Mouse (Mus musculus) ovary, postnatal 10 days (tissue): Measurements from ENCODE around the gene Akr1b8.
A peak's percentile ranks its signal among the peaks of the same experiment; 100 is the strongest.
"Not testable (repeated sequence)": the region's sequence is repeated elsewhere in the genome, so short reads cannot be mapped to it uniquely, and the experiment has no call there.

Experiments used
- DNase-seq: peaks from one replicate; pipeline ENCODE4 v3.0.0; 2022; ENCODE audit warnings: low spot score

Gene Akr1b8

DNA sequence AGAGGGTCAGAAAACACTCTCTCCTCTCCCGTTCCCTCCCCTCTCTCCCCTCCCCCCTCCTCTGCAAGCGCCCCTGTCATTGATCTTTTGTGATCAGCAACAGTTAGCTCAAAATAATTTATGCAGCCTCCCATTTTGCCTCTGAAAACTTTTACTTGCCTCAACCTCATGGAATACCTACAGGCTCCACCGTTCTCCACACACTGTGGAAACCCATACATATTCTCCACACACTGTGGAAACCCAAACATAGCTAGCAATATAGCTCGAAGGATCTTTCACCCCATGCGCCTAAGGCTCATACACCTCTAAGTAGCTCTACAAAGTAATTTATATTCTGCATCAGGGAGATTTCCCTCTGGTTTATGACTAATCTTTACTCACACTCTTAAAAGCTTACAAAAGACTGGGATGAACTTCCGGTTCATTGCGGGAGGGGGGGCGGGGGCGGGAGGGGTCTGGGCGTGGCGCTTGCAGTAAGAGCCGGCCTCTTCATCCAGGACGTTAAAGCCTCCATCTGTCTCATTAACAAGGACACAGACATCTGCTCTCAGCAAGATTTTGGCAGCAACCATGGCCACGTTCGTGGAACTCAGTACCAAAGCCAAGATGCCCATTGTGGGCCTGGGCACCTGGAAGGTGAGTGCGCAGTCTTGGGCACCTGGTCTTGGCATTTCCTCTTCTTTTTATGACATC lies at the start of gene Akr1b8:
TSS of gene Akr1b8 (plus strand) at position 462 of the 696 bp plus-strand sequence.
- peak; percentile 2 for DNase-seq

GRCm38 (mm10) chr6:34304675-34305241 lies 49.2 kb upstream of the Akr1b8 start:
- no peak for DNase-seq

- no peak for DNase-seq
Measured at GRCm38 (mm10) chr6:34306797-34307196, 47.1 kb upstream of the Akr1b8 start.

DNA sequence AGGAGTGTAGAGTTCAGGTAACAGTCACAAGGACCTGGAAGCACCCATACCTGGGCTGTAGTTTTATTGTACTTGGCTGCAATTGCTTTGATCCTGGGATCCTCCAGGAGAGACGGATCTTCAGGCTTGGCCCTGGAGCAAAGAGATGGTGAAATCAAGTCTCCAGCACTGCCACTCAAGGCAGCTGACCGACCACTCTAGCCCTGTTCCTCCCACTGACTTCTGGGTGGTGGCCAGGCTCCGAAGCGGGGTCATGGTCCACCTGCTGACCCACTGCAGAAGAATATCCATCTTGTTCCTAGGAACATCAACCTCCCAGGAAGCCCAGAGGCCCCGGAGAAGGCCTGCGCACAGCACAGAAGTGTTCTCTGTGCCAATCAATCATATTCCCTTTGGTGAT lies 44.4 kb upstream of the Akr1b8 start:
- DNase-seq: no peak

DNA sequence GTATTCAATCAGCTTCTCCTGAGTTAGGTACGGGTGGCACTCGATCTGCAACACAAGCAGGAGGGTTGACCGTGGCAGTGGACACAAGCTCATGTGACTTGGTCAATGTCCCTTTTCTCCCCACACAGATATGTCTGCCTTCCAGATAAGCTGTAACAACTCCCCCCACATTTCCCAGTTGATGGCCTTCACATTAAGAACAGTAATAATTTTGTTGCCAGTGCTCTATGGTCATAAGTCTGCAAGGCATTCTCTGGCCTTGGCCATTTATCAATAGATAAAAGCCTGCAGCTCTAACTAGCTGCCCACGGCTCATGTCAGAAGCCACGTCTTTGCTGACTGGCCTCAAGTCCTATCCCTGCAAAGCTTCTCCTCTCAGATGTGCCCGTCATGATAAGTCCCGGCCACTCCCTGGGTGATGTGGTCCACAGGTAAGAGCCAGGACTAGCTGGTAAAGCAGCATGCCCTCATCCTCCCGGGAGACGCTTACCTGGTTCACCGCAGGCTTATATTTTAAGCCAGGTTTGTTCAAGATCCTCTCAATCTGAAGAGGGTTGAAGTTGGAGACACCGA lies 43.8 kb upstream of the Akr1b8 start:
- no peak for DNase-seq

GRCm38 (mm10) chr6:34313386-34313785 lies 40.5 kb upstream of the Akr1b8 start:
- DNase-seq: no peak

GRCm38 (mm10) chr6:34313921-34314320 lies 40.0 kb upstream of the Akr1b8 start:
- DNase-seq: no peak

DNA sequence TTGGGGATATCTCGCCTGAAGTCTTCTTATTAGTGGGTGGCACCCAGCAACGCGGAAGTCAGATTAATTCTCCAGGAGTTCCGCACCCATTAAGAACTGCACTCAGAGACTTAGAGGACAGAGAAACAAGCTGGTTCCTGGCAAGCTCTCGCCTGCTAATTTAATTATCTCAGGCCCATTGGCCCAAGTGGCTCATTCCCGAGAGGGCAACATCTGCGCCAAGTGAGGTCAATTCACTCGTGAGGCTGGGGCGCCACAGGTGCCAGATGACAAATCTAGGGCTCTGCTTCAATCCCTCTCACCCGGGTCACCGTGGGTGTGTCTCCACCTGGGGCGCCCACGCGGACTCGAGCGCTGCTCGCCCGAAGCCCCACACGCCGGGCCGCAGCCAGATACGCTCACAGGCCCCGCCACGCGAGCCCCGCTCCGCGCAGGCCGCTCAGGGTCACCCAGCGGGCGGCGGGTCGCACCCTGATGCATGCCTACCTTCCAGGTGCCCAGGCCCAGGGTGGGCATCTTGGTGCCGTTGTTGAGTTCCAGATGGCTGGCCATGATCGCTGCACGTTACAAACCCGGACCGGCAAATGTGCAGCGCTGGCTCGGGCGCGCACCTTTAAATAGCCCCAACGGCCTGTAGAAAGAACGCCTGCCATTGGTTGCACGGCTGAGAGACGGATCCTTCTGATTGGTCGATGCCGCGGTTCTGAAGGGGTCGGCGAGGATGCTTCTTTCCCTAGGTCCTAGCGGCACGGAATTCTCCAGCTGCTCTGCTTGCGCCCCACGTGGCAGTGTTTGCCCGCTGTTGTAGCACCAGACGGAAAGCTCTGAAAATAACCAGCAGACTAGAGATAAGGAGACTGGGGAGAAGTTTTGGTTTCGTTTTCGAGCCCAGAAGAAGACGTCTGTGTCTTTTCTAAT lies 36.8 kb upstream of the Akr1b8 start, which contains the start of gene Akr1b3:
TSS of gene Akr1b3 (minus strand) at position 625 of the 918 bp plus-strand sequence.
- DNase-seq: peak; percentile 50

- no peak for DNase-seq
Measured at GRCm38 (mm10) chr6:34318172-34318571, 35.7 kb upstream of the Akr1b8 start.

DNA sequence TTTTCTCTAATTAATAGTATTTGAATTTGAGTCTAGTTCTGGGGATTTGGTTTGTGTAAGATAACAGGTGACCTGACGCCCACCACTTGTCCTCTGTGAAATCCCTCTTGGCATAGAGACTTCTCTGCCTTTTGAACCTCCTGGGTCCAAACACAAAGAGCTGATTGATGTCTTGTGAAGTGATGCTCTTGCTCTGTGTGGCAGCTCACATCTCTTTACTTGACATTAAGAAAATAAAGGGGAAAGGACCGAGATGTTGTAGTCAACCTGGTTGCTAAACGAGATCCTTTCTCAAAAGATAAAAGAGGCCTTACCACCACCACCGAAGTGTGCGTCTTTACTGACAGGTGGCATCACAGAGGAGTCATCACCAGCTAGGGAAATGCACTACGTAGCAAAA lies 35.3 kb upstream of the Akr1b8 start:
- no peak for DNase-seq

GRCm38 (mm10) chr6:34322121-34322520 lies 31.8 kb upstream of the Akr1b8 start:
- no peak for DNase-seq

DNA sequence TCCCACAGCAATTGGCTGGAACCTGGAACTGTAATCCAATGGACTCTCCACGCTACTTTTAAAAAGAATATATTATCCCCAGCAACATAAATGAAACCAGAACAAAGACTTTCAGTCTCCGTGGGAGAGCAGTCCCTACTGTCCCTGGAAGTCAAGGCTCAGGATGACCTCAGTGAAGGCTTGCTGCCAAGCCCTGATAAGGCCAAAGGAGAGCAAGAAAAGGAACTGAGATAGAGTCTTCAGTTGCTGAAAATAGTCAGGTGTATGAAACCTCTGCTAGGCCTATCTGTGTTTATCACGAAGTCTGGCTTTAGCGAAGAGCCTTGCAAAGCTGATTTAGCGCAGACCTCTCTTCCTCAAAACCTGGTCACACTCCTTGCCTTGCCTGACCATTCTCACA lies 22.5 kb upstream of the Akr1b8 start:
- no peak for DNase-seq

DNA sequence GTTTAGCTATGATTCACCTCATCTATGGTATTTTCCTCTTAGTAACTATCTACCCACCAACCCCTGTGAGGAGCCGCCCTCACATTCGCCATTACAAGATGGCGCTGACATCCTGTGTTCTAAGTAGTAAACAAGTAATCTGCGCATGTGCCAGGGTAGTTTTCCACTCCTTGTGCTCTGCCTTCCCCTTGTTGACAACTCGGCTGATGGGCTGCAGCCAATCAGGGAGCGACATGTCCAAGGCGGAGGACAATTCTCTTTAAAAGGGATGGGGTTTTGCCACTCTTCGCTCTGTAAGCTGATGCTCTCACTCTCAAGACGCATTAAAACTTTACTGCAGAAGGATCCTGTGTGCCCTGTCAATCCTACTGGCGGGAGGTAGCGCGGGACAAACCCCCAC lies 22.1 kb upstream of the Akr1b8 start:
- DNase-seq: not testable (repeated sequence)

GRCm38 (mm10) chr6:34334673-34335072 lies 19.2 kb upstream of the Akr1b8 start:
- DNase-seq: no peak

GRCm38 (mm10) chr6:34337799-34338198 lies 16.1 kb upstream of the Akr1b8 start:
- no peak for DNase-seq

- DNase-seq: no peak
Measured at GRCm38 (mm10) chr6:34341991-34342390, 11.9 kb upstream of the Akr1b8 start.

DNA sequence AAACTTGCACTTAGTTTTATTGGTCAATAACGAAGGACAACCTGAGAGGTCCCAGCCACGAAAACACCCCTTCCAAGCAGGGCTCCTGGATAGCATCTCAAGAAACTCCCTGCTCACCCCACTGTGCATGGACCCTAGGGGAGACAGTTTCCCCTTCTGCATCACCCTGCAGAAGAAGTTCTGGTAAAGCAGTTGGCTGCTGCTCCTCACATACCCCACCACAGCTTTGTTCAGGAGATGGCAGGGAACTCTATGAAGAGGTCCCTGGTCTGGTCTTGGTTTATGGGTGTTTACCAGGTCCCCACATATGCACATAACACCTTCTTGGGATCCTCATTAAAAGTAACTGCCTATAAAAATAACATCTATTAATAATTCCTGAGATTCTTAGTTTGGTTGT lies 11.4 kb upstream of the Akr1b8 start:
- DNase-seq: no peak

GRCm38 (mm10) chr6:34343426-34343825 lies 10.5 kb upstream of the Akr1b8 start:
- DNase-seq: no peak

DNA sequence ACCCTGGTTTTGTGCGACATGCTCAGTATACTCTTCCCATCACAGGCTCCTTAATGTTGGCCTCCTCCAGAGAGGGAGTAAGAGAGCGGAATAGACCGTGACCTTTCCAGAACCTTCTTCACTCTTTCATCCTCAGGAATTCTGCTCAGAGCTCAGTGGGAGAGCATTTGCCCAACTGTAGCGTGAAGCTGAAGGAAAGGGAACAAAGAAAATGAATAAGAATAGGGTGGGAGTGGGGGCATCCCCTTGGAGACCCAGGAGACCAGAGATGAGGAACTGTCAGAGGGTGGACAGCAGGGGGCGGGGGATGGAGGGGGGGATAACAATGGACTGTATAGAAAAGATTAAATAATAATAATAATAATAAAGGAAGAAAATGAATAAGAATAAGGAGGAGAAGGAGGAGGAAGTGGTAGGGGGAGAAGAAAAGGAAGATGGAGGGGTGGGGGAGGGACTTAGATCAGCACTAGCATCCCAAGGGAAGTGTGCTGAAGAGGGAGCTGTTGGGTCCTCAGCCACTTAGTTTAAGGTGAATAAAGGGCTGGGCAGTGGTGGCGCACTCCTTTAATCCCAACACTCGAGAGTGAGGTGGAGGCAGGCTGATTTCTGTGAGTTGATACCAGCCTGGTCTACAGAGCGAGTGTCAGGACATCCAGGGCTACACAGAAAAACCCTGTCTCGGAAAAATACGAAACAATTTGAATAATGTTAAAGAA lies 9.6 kb upstream of the Akr1b8 start:
- DNase-seq: no peak

DNA sequence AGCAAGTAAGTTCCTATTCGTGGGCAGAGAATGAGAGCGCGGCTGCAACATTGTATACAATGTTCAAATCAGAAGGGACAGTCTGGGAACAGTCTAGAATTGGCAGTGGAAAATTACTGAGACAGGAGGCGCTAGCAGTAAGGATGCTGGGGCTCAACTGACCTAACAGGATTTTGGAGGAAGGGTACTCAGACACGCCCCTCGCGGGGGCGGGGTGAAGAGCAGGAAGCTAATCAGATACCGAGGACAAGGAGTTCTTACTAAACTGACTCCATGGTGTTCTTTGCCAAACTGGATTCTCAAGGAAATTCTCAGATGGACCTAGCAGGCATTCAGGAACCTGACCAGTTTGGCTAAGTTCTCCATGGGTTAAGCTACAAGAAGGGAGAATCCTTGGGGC lies 9.0 kb upstream of the Akr1b8 start:
- no peak for DNase-seq

GRCm38 (mm10) chr6:34346096-34346898 lies 7.6 kb upstream of the Akr1b8 start:
- peak; percentile 33 for DNase-seq
